Mouse (Mus musculus) heart, embryonic 13.5 days (tissue): ENCODE measurements at regions not wholly inside any gene's neighbourhood (a gene's known extent, or its start where the extent isn't known, plus 50 kb on each side); places are given as distances from the start of the nearest gene placed in this dataset.

Experiments
- ATAC-seq: fragments of 200-750 bp; cut with Nextera tagmentation; 2 replicates; pipeline ENCODE4 v1.8.0; 2017; ENCODE audit warnings: moderate TSS enrichment; ENCODE audit not compliant: insufficient number of reproducible peaks, low FRiP score, low TSS enrichment; ENCODE audit errors: extremely low read depth
- H3K27ac ChIP-seq: fragments of 300-500 bp; sonication (generic); replicated peaks from 2 replicates; pipeline ENCODE4 v1.5.1; 2015; ENCODE audit warnings: moderate library complexity, mild to moderate bottlenecking, inconsistent platforms
- H3K27me3 ChIP-seq: fragments of 300-500 bp; sonication (generic); replicated peaks from 2 replicates; pipeline ENCODE4 v1.6.1; 2015; ENCODE audit warnings: mild to moderate bottlenecking, inconsistent platforms
- H3K36me3 ChIP-seq: fragments of 300-500 bp; sonication (generic); 2 replicates; pipeline ENCODE4 v1.6.1; 2015; ENCODE audit warnings: mild to moderate bottlenecking, inconsistent platforms
- H3K4me1 ChIP-seq: fragments of 300-500 bp; sonication (generic); 2 replicates; pipeline ENCODE4 v1.6.1; 2015; ENCODE audit warnings: inconsistent platforms
- H3K4me2 ChIP-seq: fragments of 300-500 bp; sonication (generic); 2 replicates; pipeline ENCODE4 v1.6.1; 2015; ENCODE audit warnings: inconsistent platforms, mild to moderate bottlenecking, moderate library complexity
- H3K4me3 ChIP-seq: fragments of 300-500 bp; sonication (generic); 2 replicates; pipeline ENCODE4 v1.5.1; 2015; ENCODE audit warnings: moderate library complexity, mild to moderate bottlenecking, inconsistent platforms
- H3K9ac ChIP-seq: fragments of 300-500 bp; sonication (generic); 2 replicates; pipeline ENCODE4 v1.6.1; 2015; ENCODE audit warnings: inconsistent platforms, mild to moderate bottlenecking, moderate library complexity
- H3K9me3 ChIP-seq: fragments of 300-500 bp; sonication (generic); 2 replicates; pipeline ENCODE4 v1.6.1; 2016; ENCODE audit warnings: inconsistent platforms
- WGBS: fragments of 180-500 bp; shearing (Covaris S2); methylation state at CpG from one replicate; pipeline ENCODE4 v1.1.7; 2015; ENCODE audit warnings: mixed read lengths; 5-methylcytosine and 5-hydroxymethylcytosine counted together

- no peak overlapping the region for H3K4me2 ChIP-seq
- H3K4me3 ChIP-seq: no peak overlapping the region
- no peaks in the 10 kb centered on the region for H3K36me3 ChIP-seq
- H3K9me3 ChIP-seq: no peaks in the 10 kb centered on the region
- no peaks in the 10 kb centered on the region for H3K27me3 ChIP-seq
- 84% methylated on average over 5 of the region's 5 CpGs for WGBS
- H3K4me1 ChIP-seq: 0 out of 2 replicates have a peak, but pooled peaks cover 3% of the 10 kb centered on the region
- ATAC-seq: no peak
- no peak overlapping the region for H3K9ac ChIP-seq
- H3K27ac ChIP-seq: no peak overlapping the region
These were observed 135.0 kb upstream of the Pkn2 start for GRCm38 (mm10) chr3:143016758-143017157.

GRCm38 (mm10) chr3:143014421-143014820 is 132.6 kb upstream of the Pkn2 start:
- Histone ChIP-seq H3K4me1 (0 out of 2 replicates have a peak, but pooled peaks cover 3% of the 10 kb centered on the region), H3K27ac (no peak overlapping the region), H3K9ac (no peak overlapping the region), H3K4me3 (no peak overlapping the region), H3K27me3 (no peaks in the 10 kb centered on the region), H3K4me2 (no peak overlapping the region), H3K9me3 (no peaks in the 10 kb centered on the region), H3K36me3 (no peaks in the 10 kb centered on the region)
- 73% methylated on average over 4 of the region's 4 CpGs for WGBS
- ATAC-seq: no peak

DNA sequence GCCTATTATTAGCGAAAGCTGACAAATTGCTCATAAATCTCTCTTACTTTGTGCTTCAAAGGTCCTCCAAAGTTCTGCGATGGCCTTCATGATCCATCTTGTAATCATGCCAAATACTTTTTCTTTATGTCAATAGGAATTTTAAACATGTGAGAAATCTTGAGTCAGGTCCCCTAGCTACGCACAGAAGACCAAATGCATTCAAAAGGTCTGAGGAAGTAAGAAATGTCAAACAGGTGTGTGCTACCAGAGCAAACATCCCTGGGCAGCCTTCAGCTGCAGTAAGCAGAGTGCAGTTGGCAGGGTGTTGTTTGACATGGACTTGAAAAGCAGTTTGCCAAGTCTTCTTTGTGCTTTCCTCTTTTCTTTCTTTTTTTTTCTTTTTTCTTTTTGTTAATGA is 125.2 kb upstream of the Pkn2 start:
- 78% methylated on average over 3 of the region's 3 CpGs for WGBS
- no peak overlapping the region for H3K9ac ChIP-seq
- no peaks in the 10 kb centered on the region for H3K27me3 ChIP-seq
- 0 out of 2 replicates have a peak, but pooled peaks cover 2% of the 10 kb centered on the region for H3K4me1 ChIP-seq
- H3K4me2 ChIP-seq: no peak overlapping the region
- no peak for ATAC-seq
- no peak overlapping the region for H3K27ac ChIP-seq
- H3K9me3 ChIP-seq: no peaks in the 10 kb centered on the region
- H3K36me3 ChIP-seq: no peaks in the 10 kb centered on the region
- no peak overlapping the region for H3K4me3 ChIP-seq

- no peak for ATAC-seq
- Histone ChIP-seq H3K27me3 (no peaks in the 10 kb centered on the region), H3K4me2 (no peak overlapping the region), H3K4me1 (0 out of 2 replicates have a peak, but pooled peaks cover 6% of the 10 kb centered on the region), H3K27ac (no peak overlapping the region), H3K9ac (no peak overlapping the region), H3K9me3 (no peaks in the 10 kb centered on the region), H3K4me3 (no peak overlapping the region), H3K36me3 (no peaks in the 10 kb centered on the region)
- WGBS: 50% methylated on average over 5 of the region's 5 CpGs
These were observed 120.1 kb upstream of the Pkn2 start for GRCm38 (mm10) chr3:143001952-143002351.

- H3K27ac ChIP-seq: no peak overlapping the region
- H3K4me2 ChIP-seq: no peak overlapping the region
- H3K9me3 ChIP-seq: no peaks in the 10 kb centered on the region
- H3K9ac ChIP-seq: no peak overlapping the region
- H3K4me3 ChIP-seq: no peak overlapping the region
- H3K27me3 ChIP-seq: no peaks in the 10 kb centered on the region
- WGBS: 49% methylated on average over 3 of the region's 3 CpGs
- H3K4me1 ChIP-seq: no peaks in the 10 kb centered on the region
- ATAC-seq: no peak
- no peaks in the 10 kb centered on the region for H3K36me3 ChIP-seq
These were observed 114.4 kb upstream of the Pkn2 start for GRCm38 (mm10) chr3:142995981-142996743.

DNA sequence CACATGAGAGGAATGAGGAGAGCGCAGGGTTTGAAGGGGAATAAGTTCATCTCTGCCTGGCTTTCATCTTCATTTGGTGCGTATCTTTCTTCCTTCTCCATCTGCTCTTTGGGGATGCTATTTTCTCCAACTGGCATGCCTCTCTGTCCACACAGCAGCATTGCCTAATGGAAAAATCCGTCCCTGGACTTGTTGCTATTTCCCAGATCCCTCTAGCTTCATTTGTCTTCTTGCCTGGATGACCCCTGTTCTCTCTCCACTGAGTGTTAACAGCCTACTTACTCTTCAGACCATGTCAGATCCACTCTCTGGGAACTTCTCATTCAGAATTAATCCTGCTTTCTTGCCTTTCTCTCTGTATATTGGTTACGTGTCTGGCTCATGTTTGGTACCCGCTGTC is 102.7 kb upstream of the Pkn2 start:
- Histone ChIP-seq H3K4me2 (no peak overlapping the region), H3K4me1 (peaks cover 15% of the 10 kb centered on the region), H3K27me3 (no peaks in the 10 kb centered on the region), H3K27ac (peak overlapping the region; percentile 42), H3K4me3 (no peak overlapping the region), H3K9ac (no peak overlapping the region), H3K9me3 (no peaks in the 10 kb centered on the region), H3K36me3 (no peaks in the 10 kb centered on the region)
- WGBS: 50% methylated on average over 5 of the region's 5 CpGs
- no peak for ATAC-seq

GRCm38 (mm10) chr3:142981221-142981620 is 99.4 kb upstream of the Pkn2 start:
- no peaks in the 10 kb centered on the region for H3K36me3 ChIP-seq
- H3K4me3 ChIP-seq: no peak overlapping the region
- no peaks in the 10 kb centered on the region for H3K9me3 ChIP-seq
- 76% methylated on average over 3 of the region's 3 CpGs for WGBS
- peaks cover 23% of the 10 kb centered on the region for H3K4me1 ChIP-seq
- H3K27me3 ChIP-seq: no peaks in the 10 kb centered on the region
- no peak overlapping the region for H3K4me2 ChIP-seq
- no peak overlapping the region for H3K27ac ChIP-seq
- H3K9ac ChIP-seq: no peak overlapping the region
- ATAC-seq: no peak

- no peaks in the 10 kb centered on the region for H3K36me3 ChIP-seq
- H3K4me3 ChIP-seq: no peak overlapping the region
- peaks cover 14% of the 10 kb centered on the region for H3K4me1 ChIP-seq
- H3K9ac ChIP-seq: no peak overlapping the region
- ATAC-seq: no peak
- H3K9me3 ChIP-seq: no peaks in the 10 kb centered on the region
- WGBS: 7% methylated on average over 4 of the region's 4 CpGs
- peak overlapping the region; percentile 33; the same call in 1 of the 2 replicates for H3K4me2 ChIP-seq
- H3K27me3 ChIP-seq: no peaks in the 10 kb centered on the region
- H3K27ac ChIP-seq: peak overlapping the region; percentile 16
These were observed 97.4 kb upstream of the Pkn2 start for GRCm38 (mm10) chr3:142979161-142979560.

DNA sequence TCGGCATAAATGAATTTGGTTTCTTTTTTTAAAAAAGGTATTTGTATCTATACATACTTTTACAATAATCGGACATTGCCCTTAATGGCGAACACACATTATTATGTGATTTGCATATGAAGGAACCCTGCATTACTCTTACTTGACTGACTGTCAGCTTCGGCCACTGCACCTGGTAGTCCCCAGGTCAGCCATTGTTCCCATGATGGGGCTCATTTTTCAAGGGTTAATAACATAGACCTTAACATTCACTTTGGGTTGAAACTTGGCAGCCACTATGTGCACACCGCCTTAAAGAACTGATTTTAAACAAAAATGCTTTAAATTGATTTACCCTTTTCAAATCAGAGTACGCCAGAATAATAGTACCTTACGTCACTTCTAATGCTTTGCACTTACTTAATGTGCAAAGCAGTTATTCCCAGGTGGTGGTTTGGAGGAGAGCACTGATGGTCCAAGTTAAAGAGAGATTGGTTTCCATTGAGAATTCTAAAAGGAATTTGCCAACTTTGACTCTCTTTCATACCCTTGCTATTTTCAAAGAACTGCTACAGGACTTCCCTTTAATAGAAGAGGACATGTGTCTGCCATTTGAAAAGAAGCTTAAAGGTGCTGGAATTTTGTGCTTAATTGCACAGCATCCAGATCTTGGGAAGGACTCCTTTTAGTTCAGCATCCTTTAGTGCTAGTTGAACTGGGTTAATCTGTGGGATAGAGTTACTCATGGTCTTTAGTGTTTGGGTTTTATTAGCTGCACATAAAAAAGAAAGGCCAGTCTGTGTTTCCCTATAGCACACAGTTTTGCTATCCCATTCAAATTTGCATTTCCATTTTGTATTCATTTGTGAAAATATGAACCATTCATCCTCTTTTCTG is 95.0 kb upstream of the Pkn2 start:
- Histone ChIP-seq H3K27ac (no peak overlapping the region), H3K9me3 (no peaks in the 10 kb centered on the region), H3K4me3 (no peak overlapping the region), H3K4me1 (peaks cover 12% of the 10 kb centered on the region), H3K36me3 (no peaks in the 10 kb centered on the region), H3K9ac (no peak overlapping the region), H3K4me2 (no peak overlapping the region), H3K27me3 (no peaks in the 10 kb centered on the region)
- ATAC-seq: no peak
- WGBS: 85% methylated on average over 7 of the region's 7 CpGs

DNA sequence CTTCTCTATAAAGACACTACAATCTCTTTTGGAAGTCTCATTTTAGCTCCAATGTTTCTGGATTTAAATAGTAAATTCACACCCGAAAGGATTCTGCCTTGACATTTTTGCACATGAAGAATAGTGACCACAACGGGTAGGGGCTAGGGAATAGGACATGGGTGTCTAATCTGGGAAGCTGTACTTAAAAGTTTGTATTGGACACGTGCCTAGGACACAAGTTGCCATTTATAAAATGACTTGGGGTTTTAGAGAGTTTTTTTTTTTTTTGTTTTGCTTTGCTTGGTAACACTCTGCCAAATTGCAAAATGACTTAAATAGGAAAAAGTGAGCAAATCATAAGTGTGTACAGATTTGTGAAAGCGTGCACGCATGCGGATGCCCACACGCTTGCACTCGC is 93.8 kb upstream of the Pkn2 start:
- no peak for ATAC-seq
- H3K4me2 ChIP-seq: no peak overlapping the region
- H3K36me3 ChIP-seq: no peaks in the 10 kb centered on the region
- H3K9ac ChIP-seq: no peak overlapping the region
- H3K4me3 ChIP-seq: no peak overlapping the region
- no peaks in the 10 kb centered on the region for H3K9me3 ChIP-seq
- H3K27ac ChIP-seq: no peak overlapping the region
- H3K27me3 ChIP-seq: no peaks in the 10 kb centered on the region
- H3K4me1 ChIP-seq: peaks cover 12% of the 10 kb centered on the region
- 68% methylated on average over 8 of the region's 8 CpGs for WGBS

- Histone ChIP-seq H3K9me3 (no peaks in the 10 kb centered on the region), H3K4me1 (no peaks in the 10 kb centered on the region), H3K4me2 (no peak overlapping the region), H3K9ac (no peak overlapping the region), H3K4me3 (no peak overlapping the region), H3K36me3 (no peaks in the 10 kb centered on the region), H3K27me3 (no peaks in the 10 kb centered on the region), H3K27ac (no peak overlapping the region)
- ATAC-seq: no peak
- 49% methylated on average over 2 of the region's 2 CpGs for WGBS
These were observed 87.7 kb upstream of the Pkn2 start for GRCm38 (mm10) chr3:142969501-142969900.
